Mouse (Mus musculus): ENCODE measurements around the gene Cyba. TPM values are rescaled to one million over a fixed set of nuclear protein-coding genes. Genes with fewer than 3 reads are reported as not detected.

Gene Cyba
- polyA plus RNA-seq, 1 experiment from 2014 or later: 101 TPM

DNA sequence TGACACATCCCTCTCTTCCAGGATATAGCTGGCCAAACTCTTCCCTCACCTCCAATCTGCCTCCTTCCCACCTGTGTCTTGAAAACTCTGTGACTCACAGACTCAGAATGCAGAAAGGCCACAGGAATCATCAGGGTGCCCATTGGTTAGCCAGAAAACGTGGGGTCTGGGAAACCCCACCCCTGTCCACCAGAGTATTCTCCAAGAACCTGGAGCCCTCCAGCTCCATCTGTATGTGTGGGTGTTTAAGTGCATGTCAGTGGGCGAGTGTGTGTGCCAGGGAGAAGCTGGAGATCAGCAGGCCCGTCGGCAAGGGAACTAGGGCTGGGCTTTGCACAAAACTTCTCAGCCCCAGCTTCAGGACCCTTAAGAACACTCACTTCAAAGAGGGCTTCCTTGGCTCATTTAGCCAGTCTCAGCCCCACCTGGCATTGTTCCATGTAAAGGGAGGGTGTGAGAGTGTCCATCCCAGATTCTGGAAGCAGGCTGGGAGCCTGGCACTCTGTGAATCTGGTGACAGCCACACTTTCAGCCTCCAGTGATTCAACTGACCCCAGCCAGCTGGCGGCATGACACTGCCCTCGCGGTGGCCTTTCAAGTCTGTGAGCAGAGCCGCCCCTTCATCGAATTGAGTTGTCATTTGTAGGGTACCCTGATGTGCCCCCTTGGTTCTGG lies 12.7 kb downstream of the Cyba start:
- no peaks in the 10 kb centered on the region for H3K27me3 ChIP-seq
- peaks cover 43% of the 10 kb centered on the region for H3K36me3 ChIP-seq
- 72% methylated on average over 9 of the region's 9 CpGs for WGBS
- no peak for ATAC-seq (ENCODE audit: insufficient number of reproducible peaks, insufficient read depth, low FRiP score, low TSS enrichment, low read depth)
- no peaks in the 10 kb centered on the region for H3K4me1 ChIP-seq (replicated peaks)
- H3K4me2 ChIP-seq: no peak overlapping the region
- no peak overlapping the region for H3K4me3 ChIP-seq (replicated peaks)
- no peak overlapping the region for H3K9ac ChIP-seq (replicated peaks)
- H3K27ac ChIP-seq: peak overlapping the region; percentile 13; the same call in 1 of the 2 replicates
- no peaks in the 10 kb centered on the region for H3K9me3 ChIP-seq

DNA sequence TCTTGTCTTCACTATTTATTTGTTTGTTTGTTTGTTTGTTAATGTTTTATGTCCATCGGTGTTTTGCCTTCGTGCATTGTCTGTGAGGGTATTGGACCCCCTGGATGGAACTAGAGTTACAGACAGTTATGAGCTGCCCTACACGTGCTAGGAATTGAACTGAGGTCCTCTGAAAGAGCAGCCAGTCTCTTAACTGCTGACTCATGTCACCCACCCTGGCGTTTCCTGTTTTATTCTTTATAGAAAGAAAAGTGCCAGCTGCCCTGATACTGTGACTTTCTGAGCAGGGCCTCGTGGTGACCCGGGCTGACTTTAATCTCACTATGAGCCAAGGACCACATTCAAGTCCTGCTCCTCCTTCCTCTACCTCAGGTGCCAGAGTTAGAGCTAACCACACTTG lies 17.2 kb downstream of the Cyba start:
- Histone ChIP-seq H3K36me3 (peaks cover 88% of the 10 kb centered on the region), H3K9me3 (no peaks in the 10 kb centered on the region), H3K27me3 (no peaks in the 10 kb centered on the region), H3K27ac (no peak overlapping the region), H3K4me3 (replicated peaks) (no peak overlapping the region), H3K4me2 (no peak overlapping the region), H3K4me1 (replicated peaks) (no peaks in the 10 kb centered on the region), H3K9ac (replicated peaks) (no peak overlapping the region)
- ATAC-seq (ENCODE audit: insufficient number of reproducible peaks, insufficient read depth, low FRiP score, low TSS enrichment, low read depth): no peak
- WGBS: 87% methylated on average over 6 of the region's 6 CpGs

DNA sequence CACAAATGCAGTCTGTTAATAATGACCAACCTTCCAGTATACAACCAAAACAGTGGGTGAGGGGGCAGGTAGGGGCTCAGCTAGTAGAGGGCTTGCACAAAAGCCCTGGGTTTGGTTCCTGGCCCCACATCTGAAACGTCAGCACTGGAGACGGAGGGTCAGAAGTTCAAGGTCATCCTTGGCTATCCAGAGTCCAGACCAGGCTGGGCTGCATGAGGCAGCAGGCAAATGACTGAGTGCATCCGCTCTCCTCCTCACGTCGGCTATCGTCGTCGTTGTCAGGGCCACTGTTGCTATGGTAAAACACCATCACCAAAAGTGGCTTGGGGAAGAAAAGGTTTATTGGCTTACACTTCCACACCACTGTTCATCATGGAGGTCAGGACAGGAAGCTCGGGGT lies 18.4 kb downstream of the Cyba start:
- Histone ChIP-seq H3K4me1 (replicated peaks) (no peaks in the 10 kb centered on the region), H3K27me3 (no peaks in the 10 kb centered on the region), H3K36me3 (peaks cover 98% of the 10 kb centered on the region), H3K27ac (no peak overlapping the region), H3K9ac (replicated peaks) (no peak overlapping the region), H3K9me3 (no peaks in the 10 kb centered on the region), H3K4me2 (no peak overlapping the region), H3K4me3 (replicated peaks) (no peak overlapping the region)
- 88% methylated on average over 9 of the region's 9 CpGs for WGBS
- no peak for ATAC-seq (ENCODE audit: insufficient number of reproducible peaks, insufficient read depth, low FRiP score, low TSS enrichment, low read depth)

DNA sequence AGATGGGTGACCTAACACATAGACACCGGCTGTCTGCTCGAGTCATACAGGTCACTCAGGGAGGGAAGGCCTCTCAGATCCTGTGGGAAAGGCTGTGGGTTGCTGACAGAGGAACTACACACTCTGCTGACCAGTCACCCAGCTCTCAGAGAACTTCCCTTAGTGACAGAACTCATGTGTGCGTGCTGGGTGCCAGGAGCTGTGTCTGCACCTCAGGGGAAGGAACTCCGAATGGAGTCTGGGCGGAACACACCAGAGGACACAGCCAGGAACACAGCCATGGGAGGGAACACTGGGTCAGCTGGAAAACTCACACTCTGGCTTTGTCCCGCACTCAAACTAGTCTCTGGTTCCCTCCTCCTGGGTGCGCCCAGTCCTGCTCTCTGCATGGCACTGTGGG lies 25.1 kb downstream of the Cyba start:
- Histone ChIP-seq H3K27ac (no peak overlapping the region), H3K9ac (replicated peaks) (no peak overlapping the region), H3K4me2 (no peak overlapping the region), H3K36me3 (peaks cover 100% of the 10 kb centered on the region), H3K4me1 (replicated peaks) (no peaks in the 10 kb centered on the region), H3K4me3 (replicated peaks) (no peak overlapping the region), H3K27me3 (no peaks in the 10 kb centered on the region), H3K9me3 (no peaks in the 10 kb centered on the region)
- no peak for ATAC-seq (ENCODE audit: insufficient number of reproducible peaks, insufficient read depth, low FRiP score, low TSS enrichment, low read depth)
- 90% methylated on average over 7 of the region's 7 CpGs for WGBS

DNA sequence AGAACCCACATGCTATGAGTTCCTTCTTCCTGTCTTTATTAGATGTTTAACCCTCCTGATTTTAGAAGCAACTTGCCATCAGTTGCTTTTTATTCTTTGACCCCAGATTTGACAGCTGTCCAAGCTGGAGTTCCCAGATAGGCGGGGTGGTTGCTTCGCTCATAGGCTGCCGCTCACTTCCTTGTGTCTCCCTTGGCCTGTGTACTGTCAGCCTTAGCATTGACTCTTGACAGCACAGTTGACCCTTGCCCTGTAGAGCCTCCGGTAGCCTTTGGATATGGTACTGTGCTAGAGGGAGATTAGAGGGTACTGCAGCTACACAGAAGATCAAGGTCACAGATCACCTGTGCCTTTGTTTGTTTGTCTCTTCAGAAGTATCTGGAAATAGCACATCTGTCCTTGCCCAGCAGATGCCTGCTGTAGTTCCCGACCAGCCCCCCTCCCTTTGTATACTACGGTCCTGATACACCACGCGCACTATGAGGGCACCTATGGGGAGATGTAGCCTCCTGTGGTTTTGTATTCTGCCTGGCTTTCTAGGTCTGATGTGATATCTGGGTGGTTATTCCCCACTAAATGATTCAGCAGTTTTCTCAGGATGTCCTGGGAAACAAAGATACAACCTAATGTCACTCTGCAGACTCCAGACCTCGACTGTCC lies 27.5 kb downstream of the Cyba start:
- peaks cover 100% of the 10 kb centered on the region for H3K36me3 ChIP-seq
- 93% methylated on average over 9 of the region's 9 CpGs for WGBS
- no peak overlapping the region for H3K4me3 ChIP-seq (replicated peaks)

DNA sequence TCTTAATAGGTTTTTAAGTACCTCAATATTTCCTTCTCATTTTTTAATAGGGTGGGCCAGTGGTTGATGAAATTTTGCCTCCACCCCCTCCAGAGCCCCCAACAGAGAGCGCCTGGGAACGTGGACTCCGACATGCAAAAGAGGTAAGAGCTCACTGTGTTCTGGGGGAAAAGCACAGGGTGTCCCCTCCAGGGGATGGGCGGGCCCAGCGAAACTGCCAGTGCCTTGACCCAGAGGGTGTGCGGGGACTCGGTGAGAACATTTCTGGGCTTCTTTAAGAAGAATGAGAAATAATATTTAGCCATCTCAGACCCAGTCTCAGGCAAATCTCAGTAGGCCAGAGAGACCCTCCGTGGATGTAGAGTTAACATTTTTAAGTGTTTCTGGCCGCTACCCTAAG lies 34.5 kb downstream of the Cyba start:
- Histone ChIP-seq H3K27ac (no peak overlapping the region), H3K9ac (replicated peaks) (no peak overlapping the region), H3K36me3 (peaks cover 89% of the 10 kb centered on the region), H3K4me3 (replicated peaks) (no peak overlapping the region), H3K9me3 (no peaks in the 10 kb centered on the region), H3K4me2 (no peak overlapping the region), H3K27me3 (no peaks in the 10 kb centered on the region), H3K4me1 (replicated peaks) (no peaks in the 10 kb centered on the region)
- WGBS: 93% methylated on average over 9 of the region's 9 CpGs
- ATAC-seq (ENCODE audit: insufficient number of reproducible peaks, insufficient read depth, low FRiP score, low TSS enrichment, low read depth): no peak

More for the DNA sequence above, 27.5 kb downstream of the Cyba start:
- no peak overlapping the region for H3K9ac ChIP-seq (replicated peaks)
- H3K27me3 ChIP-seq: no peaks in the 10 kb centered on the region
- no peaks in the 10 kb centered on the region for H3K4me1 ChIP-seq (replicated peaks)
- H3K4me2 ChIP-seq: no peak overlapping the region
- ATAC-seq (ENCODE audit: insufficient number of reproducible peaks, insufficient read depth, low FRiP score, low TSS enrichment, low read depth): no peak
- H3K27ac ChIP-seq: no peak overlapping the region
- no peaks in the 10 kb centered on the region for H3K9me3 ChIP-seq

DNA sequence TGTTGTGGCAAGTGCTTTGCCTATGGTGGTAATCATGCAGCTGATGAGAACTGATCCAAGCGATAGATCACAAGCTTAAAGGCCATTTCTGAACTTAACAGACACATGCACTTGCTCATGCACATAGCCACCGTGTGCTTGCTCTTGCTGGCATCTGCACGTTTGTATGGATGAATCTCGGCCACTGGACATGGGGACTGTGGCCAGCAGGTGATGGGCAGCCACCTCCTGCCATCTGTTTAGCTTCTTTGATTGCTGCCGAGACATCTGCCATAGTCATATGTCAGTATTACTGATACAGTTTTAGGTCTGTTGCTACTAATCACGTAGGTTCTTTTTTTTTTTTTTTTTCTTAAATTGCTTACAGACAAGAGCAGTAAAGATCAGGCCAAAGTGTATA lies 37.4 kb downstream of the Cyba start:
- H3K4me3 ChIP-seq (replicated peaks): no peak overlapping the region
- ATAC-seq (ENCODE audit: insufficient number of reproducible peaks, insufficient read depth, low FRiP score, low TSS enrichment, low read depth): no peak
- no peak overlapping the region for H3K4me2 ChIP-seq
- H3K9me3 ChIP-seq: no peaks in the 10 kb centered on the region
- no peak overlapping the region for H3K27ac ChIP-seq
- no peaks in the 10 kb centered on the region for H3K4me1 ChIP-seq (replicated peaks)
- H3K36me3 ChIP-seq: peaks cover 85% of the 10 kb centered on the region
- no peaks in the 10 kb centered on the region for H3K27me3 ChIP-seq
- WGBS: 88% methylated on average over 6 of the region's 6 CpGs
- no peak overlapping the region for H3K9ac ChIP-seq (replicated peaks)

DNA sequence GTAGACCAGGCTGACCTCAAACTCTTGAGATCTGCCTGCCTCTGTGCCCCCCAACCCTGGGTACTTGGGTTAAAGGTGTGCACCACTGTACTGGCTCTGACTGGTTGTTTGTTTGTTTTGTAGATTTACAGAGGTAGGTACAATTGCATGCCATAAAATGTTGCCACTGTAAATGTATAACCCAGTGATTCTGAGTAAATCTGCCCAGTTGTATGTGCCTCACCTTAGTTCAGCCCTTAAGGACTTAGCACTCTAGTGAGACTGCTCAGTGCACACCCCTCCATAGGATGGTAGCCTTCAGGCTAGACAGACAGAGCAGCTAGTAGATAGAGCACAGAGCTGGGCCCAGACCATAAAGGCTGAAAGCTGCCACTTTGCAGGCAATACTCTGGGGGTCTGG lies 39.0 kb downstream of the Cyba start:
- Histone ChIP-seq H3K4me2 (no peak overlapping the region), H3K27me3 (no peaks in the 10 kb centered on the region), H3K9me3 (no peaks in the 10 kb centered on the region), H3K4me3 (replicated peaks) (no peak overlapping the region), H3K27ac (no peak overlapping the region), H3K4me1 (replicated peaks) (no peaks in the 10 kb centered on the region), H3K36me3 (peaks cover 84% of the 10 kb centered on the region), H3K9ac (replicated peaks) (no peak overlapping the region)
- ATAC-seq (ENCODE audit: insufficient number of reproducible peaks, insufficient read depth, low FRiP score, low TSS enrichment, low read depth): no peak; the same call in 1 of the 2 replicates

DNA sequence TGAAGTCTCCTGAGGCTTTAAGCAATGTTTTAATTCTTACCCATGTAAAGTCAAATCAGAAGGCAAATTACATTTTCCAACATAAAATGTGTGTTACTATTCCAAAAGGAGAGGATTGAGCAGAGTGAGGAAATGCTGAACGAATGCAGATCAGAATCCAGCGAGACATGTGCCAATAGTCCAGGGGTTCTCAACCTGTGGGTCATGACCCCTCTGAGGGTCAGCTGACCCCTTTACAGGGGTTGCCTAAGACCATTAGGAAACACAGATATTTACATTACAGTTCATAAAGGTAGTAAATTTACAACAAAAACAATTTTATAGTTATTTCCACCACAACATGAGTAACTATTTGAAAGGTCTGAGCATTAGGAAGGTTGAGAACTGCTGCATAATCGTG lies 42.0 kb downstream of the Cyba start:
- 88% methylated on average over 3 of the region's 3 CpGs for WGBS
- Histone ChIP-seq H3K4me1 (replicated peaks) (no peaks in the 10 kb centered on the region), H3K4me3 (replicated peaks) (no peak overlapping the region), H3K4me2 (no peak overlapping the region), H3K9me3 (no peaks in the 10 kb centered on the region), H3K27ac (no peak overlapping the region), H3K36me3 (peaks cover 91% of the 10 kb centered on the region), H3K27me3 (no peaks in the 10 kb centered on the region), H3K9ac (replicated peaks) (no peak overlapping the region)
- ATAC-seq (ENCODE audit: insufficient number of reproducible peaks, insufficient read depth, low FRiP score, low TSS enrichment, low read depth): no peak

DNA sequence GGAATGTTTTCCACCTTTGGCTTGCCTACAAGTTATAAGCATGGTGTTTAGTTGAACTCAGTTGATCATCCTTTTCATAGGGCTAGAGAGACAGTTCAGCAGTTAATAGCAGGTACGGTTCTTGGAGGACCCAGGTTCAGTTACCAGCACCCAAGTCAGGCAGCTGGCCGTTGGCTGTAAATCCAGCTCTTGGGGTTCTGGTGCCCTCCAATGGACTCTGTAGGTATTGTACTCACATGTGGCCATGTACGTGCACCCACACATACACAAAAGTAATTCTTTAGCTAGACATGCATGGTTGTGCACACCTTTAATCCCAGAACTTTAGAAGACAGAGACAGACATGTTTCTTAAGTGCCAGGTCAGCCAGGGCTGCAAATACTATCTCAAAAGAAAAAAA lies 43.4 kb downstream of the Cyba start:
- WGBS: 89% methylated on average over 3 of the region's 3 CpGs
- ATAC-seq (ENCODE audit: insufficient number of reproducible peaks, insufficient read depth, low FRiP score, low TSS enrichment, low read depth): no peak

DNA sequence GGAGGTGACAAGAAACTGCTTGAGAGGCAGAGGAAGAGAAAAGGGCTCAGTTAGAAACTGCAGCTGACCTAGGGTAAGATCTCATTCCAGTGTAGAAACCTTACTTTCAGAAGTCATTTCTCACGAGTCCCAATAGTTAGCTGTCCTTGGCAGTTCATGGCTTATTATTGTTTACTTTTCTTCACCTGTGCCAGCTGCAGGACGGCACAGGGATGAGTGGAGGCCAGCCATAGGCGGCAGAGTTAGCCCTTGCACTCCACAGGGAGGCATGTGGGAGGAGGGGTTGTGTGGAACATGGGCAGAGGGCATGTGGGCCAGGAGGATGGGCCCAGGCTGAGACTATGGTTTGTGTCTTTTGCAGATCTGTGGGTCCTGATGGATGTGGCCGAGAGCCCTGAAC lies 49.7 kb downstream of the Cyba start:
- no peak overlapping the region for H3K9ac ChIP-seq (replicated peaks)
- H3K27ac ChIP-seq: no peak overlapping the region
- no peak overlapping the region for H3K4me3 ChIP-seq (replicated peaks)
- no peaks in the 10 kb centered on the region for H3K27me3 ChIP-seq
- peaks cover 5% of the 10 kb centered on the region for H3K4me1 ChIP-seq (replicated peaks)
- no peak overlapping the region for H3K4me2 ChIP-seq
- peaks cover 89% of the 10 kb centered on the region for H3K36me3 ChIP-seq
- 85% methylated on average over 4 of the region's 4 CpGs for WGBS
- ATAC-seq (ENCODE audit: insufficient number of reproducible peaks, insufficient read depth, low FRiP score, low TSS enrichment, low read depth): no peak
- no peaks in the 10 kb centered on the region for H3K9me3 ChIP-seq

More for the DNA sequence above, 43.4 kb downstream of the Cyba start:
- Histone ChIP-seq H3K4me1 (replicated peaks) (no peaks in the 10 kb centered on the region), H3K27me3 (no peaks in the 10 kb centered on the region), H3K36me3 (peaks cover 94% of the 10 kb centered on the region), H3K4me3 (replicated peaks) (no peak overlapping the region), H3K9ac (replicated peaks) (no peak overlapping the region), H3K4me2 (no peak overlapping the region), H3K27ac (no peak overlapping the region), H3K9me3 (no peaks in the 10 kb centered on the region)
